Mouse (Mus musculus): ENCODE results near the gene Sirt7. TPM values are rescaled to one million over a fixed set of nuclear protein-coding genes. Genes with fewer than 3 reads are reported as not detected.
A peak's percentile ranks its signal among the peaks of the same experiment; 100 is the strongest.

Sirt7 gene
- 117 and 124 TPM in 2 replicates for polyA plus RNA-seq (2012; rRNA removed)

DNA sequence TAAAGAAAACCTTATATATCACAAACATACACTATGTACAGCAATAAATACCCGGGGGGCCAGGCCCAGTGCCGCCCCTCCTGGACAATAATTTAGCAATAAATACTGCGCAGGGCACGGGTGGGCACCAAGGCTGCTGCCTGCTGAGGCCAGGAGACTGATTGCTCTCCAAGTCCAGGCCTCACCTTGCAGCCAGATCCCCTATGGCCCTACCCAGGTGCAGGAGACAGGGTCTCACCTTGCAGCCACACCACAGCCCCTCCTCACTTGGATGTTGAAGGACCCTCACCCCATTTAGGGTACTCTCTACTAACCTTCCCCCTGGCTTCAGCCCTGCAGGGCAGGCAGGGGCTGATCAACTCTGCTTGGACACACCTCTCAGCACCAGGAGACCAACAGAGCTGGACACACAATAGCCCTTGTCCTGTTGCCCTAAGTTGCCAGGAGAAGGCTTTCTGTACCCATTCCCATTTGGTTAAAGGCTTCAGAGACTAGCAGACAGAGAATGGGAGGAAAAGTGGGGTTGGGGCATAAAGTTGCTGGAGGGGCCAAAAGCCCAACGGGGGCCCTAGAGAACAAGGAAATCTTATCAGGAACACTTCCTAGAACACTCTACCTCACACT lies at the start of gene Sirt7:
Sirt7 (minus strand) TSS at position 89 of the 624 bp plus-strand sequence.
- no peak for DNase-seq (ENCODE audit: low read depth, low spot score)
- 8% methylated on average over 5 of the region's 5 CpGs for WGBS

DNA sequence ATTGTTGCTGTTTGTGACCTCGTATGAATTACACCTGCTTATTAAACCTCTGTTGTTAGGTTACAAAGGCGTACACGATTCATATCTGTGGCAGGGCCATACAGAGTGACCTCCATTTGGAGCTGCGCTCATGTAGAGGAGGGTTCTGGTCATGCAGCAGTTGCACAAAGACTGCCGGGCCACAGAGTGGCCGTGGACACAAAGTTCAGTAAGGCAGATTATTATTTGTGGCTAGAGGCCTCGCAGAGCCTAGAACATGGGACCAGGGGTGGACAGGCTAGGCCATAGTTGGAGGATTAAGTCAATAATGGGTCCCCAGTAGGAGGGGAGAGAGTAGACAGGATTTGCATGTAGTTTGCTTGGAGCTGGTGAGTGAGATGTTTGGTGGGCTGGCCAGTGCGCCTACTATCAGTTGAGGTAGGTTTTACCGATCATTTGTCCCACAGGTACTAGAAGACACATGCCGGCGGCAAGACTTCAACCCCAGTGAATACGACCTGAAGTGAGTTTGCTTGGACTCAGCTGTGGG lies 48.6 kb upstream of the Sirt7 start:
- no peak for DNase-seq (ENCODE audit: low read depth, low spot score)
- 20% methylated on average over 12 of the region's 12 CpGs for WGBS

DNA sequence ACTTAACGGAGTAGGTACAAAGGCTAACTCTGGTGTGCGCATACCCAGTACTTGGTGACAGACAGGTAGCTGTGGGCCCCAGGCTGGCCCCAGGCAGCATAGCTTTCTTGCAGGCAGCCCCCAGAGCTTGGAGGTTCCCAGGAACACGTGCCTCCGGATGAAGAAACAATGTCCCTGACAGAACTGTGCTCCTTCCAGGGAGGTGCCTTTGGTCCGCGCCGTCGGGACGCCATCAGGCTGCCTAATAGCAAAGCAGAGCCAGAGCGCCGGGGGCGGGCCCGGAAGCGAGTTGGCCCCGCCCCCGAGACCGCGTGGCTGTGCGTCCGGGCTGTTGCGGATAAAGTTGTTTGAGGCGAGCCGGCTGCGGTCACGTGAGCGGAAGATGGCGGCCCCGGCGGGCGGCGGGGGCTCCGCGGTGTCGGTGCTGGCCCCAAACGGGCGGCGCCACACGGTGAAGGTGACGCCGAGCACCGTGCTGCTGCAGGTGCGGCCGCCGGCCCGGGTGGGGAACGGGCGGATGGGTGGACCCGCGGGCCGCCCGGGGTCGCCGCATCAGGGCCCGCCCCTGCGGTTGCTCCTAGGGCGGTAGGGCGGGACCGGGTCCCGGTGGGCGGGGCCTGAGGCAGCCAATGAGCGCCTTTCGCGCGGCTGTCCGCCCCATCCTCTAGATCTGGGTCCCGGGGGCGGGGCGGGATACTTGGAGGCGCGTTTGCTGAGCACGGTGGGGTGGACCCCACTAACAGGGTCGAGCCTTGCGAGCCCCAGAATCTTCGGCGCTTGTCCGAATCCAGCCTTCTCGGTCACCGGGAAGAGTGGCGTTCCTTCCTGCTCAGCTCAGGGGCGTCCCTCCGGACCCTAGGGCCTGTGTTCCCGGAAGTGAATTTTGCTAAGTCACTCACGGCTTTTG lies 47.9 kb upstream of the Sirt7 start, which contains the start of gene Aspscr1:
Aspscr1 (plus strand) TSS at position 287 of the 907 bp plus-strand sequence.
- under 1% methylated on average over 83 of the region's 83 CpGs for WGBS
- DNase-seq (ENCODE audit: low read depth, low spot score) = peak; percentile 69

GRCm38 (mm10) chr11:120666617-120667016 lies 41.6 kb upstream of the Sirt7 start:
- 47% methylated on average over 3 of the region's 3 CpGs for WGBS
- no peak for DNase-seq (ENCODE audit: low read depth, low spot score)

DNA sequence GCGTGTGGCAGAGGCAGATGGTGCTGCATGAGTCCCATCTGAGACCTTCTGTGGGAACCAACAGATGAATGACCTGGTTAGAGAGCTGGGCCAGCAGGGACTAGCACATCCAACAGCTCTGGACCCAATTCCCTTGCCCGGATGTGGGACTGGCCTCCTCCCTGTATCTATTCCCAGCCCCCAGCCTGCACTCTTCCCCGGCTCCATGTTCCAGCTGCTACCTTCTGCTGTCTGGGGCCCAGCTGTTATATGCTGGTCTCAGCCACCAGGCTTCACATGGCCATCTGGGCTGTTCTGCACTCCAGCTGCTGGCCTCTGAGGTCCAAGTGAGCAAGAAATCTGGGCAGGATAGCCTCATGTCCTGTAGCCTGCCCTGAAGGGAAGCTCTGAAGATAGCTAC lies 40.4 kb upstream of the Sirt7 start:
- no peak for DNase-seq (ENCODE audit: low read depth, low spot score)
- 79% methylated on average over 3 of the region's 3 CpGs for WGBS

DNA sequence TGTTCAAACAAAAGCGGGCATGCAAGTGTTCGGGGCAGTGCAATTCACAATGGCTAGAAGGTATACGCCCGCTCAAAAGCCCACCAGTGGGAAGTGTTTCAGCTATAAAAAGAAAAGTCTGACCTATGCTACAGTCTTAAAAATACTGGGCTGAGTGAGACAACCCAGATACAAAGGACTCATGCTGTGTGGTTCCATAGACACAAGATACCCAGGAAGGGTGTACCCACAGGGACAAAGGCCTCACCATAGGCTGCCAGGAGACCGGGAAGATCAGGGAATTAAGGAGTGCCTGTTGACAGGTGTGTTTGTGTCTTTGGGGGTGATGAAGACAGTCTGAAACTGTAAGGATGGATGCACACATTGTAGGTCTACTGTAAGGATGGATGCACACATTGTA lies 38.7 kb upstream of the Sirt7 start:
- DNase-seq (ENCODE audit: low read depth, low spot score) = no peak
- 39% methylated on average over 5 of the region's 5 CpGs for WGBS

DNA sequence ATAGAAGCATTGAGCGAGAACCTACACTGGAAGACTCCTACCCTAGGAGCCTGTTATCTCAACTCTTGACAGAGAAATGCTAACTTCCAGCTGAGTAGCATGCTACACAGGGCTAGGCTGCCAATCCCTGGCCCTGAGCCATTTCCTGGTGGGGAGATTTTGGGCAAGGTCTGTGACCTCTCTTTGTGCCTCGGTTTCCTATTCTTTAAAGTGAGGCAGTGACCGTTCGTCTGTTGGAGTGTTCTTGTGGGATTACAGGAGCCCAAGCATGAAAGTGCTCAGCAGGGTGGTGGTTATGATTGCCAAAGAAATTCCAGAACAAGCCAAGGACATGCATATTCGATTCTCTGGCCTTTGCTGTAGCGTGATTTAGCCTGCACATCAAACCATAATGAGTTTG lies 37.7 kb upstream of the Sirt7 start:
- 60% methylated on average over 6 of the region's 6 CpGs for WGBS
- no peak for DNase-seq (ENCODE audit: low read depth, low spot score)

- 2% methylated on average over 35 of the region's 35 CpGs for WGBS
- no peak for DNase-seq (ENCODE audit: low read depth, low spot score)
These were observed 36.0 kb upstream of the Sirt7 start, which contains the start of gene Notum for GRCm38 (mm10) chr11:120661076-120661460. Gene Notum (minus strand): TSS chr11:120661175.

DNA sequence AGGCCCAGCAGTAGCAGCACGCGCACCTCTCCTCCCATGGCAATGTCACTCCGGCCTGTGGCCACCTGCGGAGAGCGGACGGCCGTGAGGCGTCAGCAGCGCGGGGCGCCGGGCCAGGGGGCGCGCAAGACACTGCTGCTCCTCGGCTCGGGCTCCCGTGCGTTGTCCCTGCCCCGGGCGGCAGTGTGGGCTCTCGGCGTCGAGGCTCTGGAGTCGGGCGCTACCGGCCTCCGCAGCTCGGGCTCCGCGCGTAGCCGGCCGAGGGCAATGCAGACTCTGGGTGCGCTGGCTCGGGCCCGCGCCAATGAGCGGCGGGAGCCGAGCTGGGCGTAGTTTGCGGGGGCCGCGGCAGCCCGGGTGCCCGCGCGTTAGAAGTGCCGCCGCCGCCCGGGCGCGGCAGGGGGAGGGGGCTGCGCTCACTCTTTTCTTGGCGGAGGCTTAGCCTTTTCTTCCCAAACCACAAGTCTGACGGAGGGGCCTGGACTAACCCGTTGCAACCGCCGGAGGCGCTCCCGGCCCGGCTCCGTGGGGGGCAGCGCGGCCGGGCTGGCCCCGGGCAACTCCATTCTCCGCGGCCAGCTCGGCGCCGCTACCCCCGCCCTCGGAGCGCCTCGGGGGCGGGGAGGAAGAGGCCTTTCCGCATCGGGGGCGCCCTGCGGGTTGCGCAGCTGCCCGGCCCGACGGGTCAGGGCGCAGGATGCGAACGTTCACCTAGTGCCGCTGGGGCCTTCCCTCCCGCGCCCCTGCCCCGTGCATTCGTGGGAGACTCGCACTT lies 35.4 kb upstream of the Sirt7 start:
- no peak for DNase-seq (ENCODE audit: low read depth, low spot score)
- whole genome bisulfite sequencing = under 1% methylated on average over 85 of the region's 95 CpGs

- WGBS = 3% methylated on average over 50 of the region's 50 CpGs
These were observed 34.7 kb upstream of the Sirt7 start for GRCm38 (mm10) chr11:120659509-120660300.

GRCm38 (mm10) chr11:120658876-120659410 lies 33.9 kb upstream of the Sirt7 start:
- 4% methylated on average over 24 of the region's 24 CpGs for WGBS
- DNase-seq (ENCODE audit: low read depth, low spot score) = no peak

More at GRCm38 (mm10) chr11:120659509-120660300, 34.7 kb upstream of the Sirt7 start:
- no peak for DNase-seq (ENCODE audit: low read depth, low spot score)

GRCm38 (mm10) chr11:120657301-120657700 lies 32.3 kb upstream of the Sirt7 start:
- WGBS = 84% methylated on average over 4 of the region's 4 CpGs
- DNase-seq (ENCODE audit: low read depth, low spot score) = no peak

GRCm38 (mm10) chr11:120654741-120655140 lies 29.7 kb upstream of the Sirt7 start:
- WGBS = 65% methylated on average over 3 of the region's 3 CpGs
- DNase-seq (ENCODE audit: low read depth, low spot score) = no peak

DNA sequence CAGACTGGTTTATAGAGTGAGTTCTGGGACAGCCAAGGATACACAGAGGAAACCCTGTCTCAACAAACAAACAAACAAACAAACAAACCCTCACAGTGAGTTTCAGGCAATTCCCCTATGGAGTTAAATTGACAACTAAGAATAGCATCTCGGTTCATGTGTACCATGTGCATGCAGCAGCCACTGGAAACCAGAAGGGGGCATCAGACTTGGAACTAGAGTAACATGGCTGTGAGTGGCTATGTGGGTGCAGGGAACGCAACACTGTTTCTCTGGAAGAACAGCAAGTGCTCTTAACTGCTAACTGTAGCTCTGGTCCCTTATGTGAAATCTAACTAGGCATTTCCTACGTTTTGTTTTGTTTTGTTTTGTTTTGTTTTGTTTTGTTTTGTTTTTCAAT lies 26.8 kb upstream of the Sirt7 start:
- 79% methylated on average over 3 of the region's 3 CpGs for WGBS

GRCm38 (mm10) chr11:120648001-120648476 lies 23.0 kb upstream of the Sirt7 start, which contains the start of gene Myadml2:
Gene Myadml2 (minus strand): TSS chr11:120648158.
- WGBS = 9% methylated on average over 13 of the region's 13 CpGs
- no peak for DNase-seq (ENCODE audit: low read depth, low spot score)

More for the DNA sequence above, 26.8 kb upstream of the Sirt7 start:
- no peak for DNase-seq (ENCODE audit: low read depth, low spot score)

DNA sequence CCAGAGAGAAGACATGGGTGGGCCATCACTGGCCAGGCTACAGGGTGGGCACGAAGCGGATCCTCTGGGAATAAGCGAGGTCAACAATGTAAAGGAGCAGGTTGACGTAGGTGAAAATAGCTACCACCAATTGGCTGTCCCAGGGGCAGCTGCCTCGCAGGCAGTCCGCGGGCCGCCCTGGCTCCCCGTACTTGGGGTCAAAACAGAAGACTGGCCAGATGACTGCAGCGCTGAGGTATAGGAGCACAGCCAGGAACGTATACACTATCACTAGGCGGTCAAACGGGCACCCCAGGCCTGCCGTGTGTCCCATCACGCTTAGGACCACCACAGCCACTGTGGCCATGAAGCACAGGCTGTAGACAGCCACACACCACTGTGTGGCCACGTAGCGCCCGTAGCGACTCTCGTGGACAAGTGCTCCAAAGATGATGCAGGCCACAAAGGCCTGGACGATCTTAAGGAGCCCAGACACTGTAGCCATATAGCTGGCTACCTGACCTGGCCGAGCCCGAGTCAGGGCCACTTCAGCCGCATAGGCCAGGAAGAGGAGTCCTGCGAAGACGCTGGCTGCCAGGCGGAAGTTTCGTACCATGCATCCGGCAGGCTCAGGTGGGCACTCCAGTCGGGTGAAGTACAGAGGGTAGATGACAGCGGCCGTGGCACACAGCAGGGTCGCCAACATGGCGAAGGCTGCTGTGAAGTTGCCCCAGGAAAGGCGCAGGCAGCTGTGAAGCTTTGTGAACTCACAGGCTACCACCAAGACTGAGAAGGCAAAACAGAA lies 22.2 kb upstream of the Sirt7 start:
- WGBS = 87% methylated on average over 35 of the region's 35 CpGs
- no peak for DNase-seq (ENCODE audit: low read depth, low spot score)

- peak; percentile 81 for DNase-seq (ENCODE audit: low read depth, low spot score)
- WGBS = under 1% methylated on average over 15 of the region's 15 CpGs
These were observed 18.6 kb upstream of the Sirt7 start, which contains the start of gene Pycr1 for GRCm38 (mm10) chr11:120643601-120643987. Gene Pycr1 (minus strand): TSS chr11:120643769.
